Mouse (Mus musculus) monocyte, adult 5-6 weeks (primary cell): Measurements from ENCODE around the gene Atrnl1. TPM values are rescaled to one million over a fixed set of nuclear protein-coding genes. Genes with fewer than 3 reads are reported as not detected.

Experiments
- ATAC-seq: fragments of 153-309, 156-312 bp; replicated peaks from 2 replicates; pipeline ENCODE4 v1.8.0; 2017; ENCODE audit warnings: mild to moderate bottlenecking; ENCODE audit not compliant: low TSS enrichment, insufficient number of reproducible peaks, severe bottlenecking, poor library complexity, low FRiP score
- total RNA-seq: library from RNA; stranded (forward); fragments of 200-1000, 200-491, 200-594 nt; gene quantifications from 3 replicates; pipeline ENCODE4 v1.2.3, GENCODE M21; 2017

Gene Atrnl1
- total RNA-seq, 1 experiment from 2014 or later: 1.0 TPM

GRCm38 (mm10) chr19:58072846-58073245 is 462.0 kb downstream of the Atrnl1 start:
- ATAC-seq: peak; percentile 60

GRCm38 (mm10) chr19:58075252-58075651 is 464.4 kb downstream of the Atrnl1 start:
- ATAC-seq: no peak

- ATAC-seq: no peak
Observed at GRCm38 (mm10) chr19:58076961-58077371, 466.1 kb downstream of the Atrnl1 start.

GRCm38 (mm10) chr19:58077529-58078070 is 466.8 kb downstream of the Atrnl1 start:
- no peak for ATAC-seq

GRCm38 (mm10) chr19:58080168-58080567 is 469.3 kb downstream of the Atrnl1 start:
- ATAC-seq: no peak

GRCm38 (mm10) chr19:58082751-58083150 is 471.9 kb downstream of the Atrnl1 start:
- ATAC-seq: no peak

GRCm38 (mm10) chr19:58084826-58085225 is 474.0 kb downstream of the Atrnl1 start:
- no peak for ATAC-seq

- peak; percentile 86 for ATAC-seq
Observed at GRCm38 (mm10) chr19:58086734-58087133, 475.9 kb downstream of the Atrnl1 start.

GRCm38 (mm10) chr19:58087901-58088300 is 477.1 kb downstream of the Atrnl1 start:
- no peak for ATAC-seq

GRCm38 (mm10) chr19:58088433-58088832 is 477.6 kb downstream of the Atrnl1 start:
- no peak for ATAC-seq

- ATAC-seq: no peak
Observed at GRCm38 (mm10) chr19:58091911-58092310, 481.1 kb downstream of the Atrnl1 start.

GRCm38 (mm10) chr19:58094781-58095543 is 484.1 kb downstream of the Atrnl1 start:
- ATAC-seq: no peak

- no peak for ATAC-seq
Observed at GRCm38 (mm10) chr19:58095776-58096175, 484.9 kb downstream of the Atrnl1 start.

GRCm38 (mm10) chr19:58097195-58097594 is 486.4 kb downstream of the Atrnl1 start:
- peak; percentile 51; the same call in 1 of the 2 replicates for ATAC-seq

- no peak for ATAC-seq
Observed at GRCm38 (mm10) chr19:58099539-58099938, 488.7 kb downstream of the Atrnl1 start.

GRCm38 (mm10) chr19:58100381-58100780 is 489.5 kb downstream of the Atrnl1 start:
- ATAC-seq: no peak

GRCm38 (mm10) chr19:58104544-58104943 is 493.7 kb downstream of the Atrnl1 start:
- ATAC-seq: peak; percentile 52

- ATAC-seq: no peak
Observed at GRCm38 (mm10) chr19:58107632-58108031, 496.8 kb downstream of the Atrnl1 start.

- no peak for ATAC-seq
Observed at GRCm38 (mm10) chr19:58110491-58110890, 499.7 kb downstream of the Atrnl1 start.

GRCm38 (mm10) chr19:58111291-58111690 is 500.5 kb downstream of the Atrnl1 start:
- ATAC-seq: no peak
